Mouse (Mus musculus): ENCODE data around the gene Gm29735. TPM values are rescaled to one million over a fixed set of nuclear protein-coding genes. Genes with fewer than 3 reads are reported as not detected.

The Gm29735 gene
- not detected in 2 replicates for polyA plus RNA-seq (2012; rRNA removed; ENCODE audit: low replicate concordance)

DNA sequence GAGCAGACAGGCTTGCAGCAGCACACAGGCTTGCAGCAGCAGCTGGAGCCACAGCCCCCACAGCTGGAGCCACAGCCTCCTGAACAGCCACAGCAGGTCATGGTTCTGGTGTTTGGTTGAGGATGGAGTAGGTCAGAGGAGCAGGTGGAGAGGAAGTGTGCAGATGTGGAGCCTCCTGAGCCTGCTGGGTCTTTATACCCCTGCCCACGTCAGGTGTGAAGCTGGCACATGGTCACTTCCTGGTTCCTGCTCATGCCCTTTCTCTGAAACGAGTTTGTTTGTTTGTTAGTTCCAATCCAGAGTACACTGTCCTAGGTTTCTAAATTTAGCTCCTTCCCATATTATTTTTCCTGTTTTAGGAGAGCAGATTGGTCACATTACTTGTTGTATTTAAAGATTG, at the start of gene Gm29735:
Gm29735 (minus strand) TSS at position 101 of the 400 bp plus-strand sequence.

DNA sequence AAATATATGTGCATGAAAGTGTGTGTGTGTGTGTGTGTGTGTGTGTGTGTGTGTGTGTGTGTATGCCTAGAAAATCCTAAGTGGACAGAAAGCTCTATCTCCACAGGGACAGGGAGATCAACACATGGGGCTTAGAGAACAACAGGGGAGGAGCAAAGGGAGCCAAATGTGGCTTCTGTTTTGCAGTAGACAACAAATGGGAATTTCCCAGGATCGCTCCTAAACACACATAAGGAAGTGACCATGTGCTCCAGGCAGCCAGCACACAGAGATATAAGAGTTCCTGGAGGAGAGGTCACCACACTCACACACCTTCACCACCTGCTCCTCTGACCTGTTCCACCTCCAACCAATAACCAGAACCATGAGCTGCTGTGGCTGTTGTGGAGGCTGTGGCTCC, 44.2 kb upstream of the Gm29735 start, which contains the start of gene Krtap5-3:
Krtap5-3 (plus strand) TSS at position 301 of the 400 bp plus-strand sequence.

DNA sequence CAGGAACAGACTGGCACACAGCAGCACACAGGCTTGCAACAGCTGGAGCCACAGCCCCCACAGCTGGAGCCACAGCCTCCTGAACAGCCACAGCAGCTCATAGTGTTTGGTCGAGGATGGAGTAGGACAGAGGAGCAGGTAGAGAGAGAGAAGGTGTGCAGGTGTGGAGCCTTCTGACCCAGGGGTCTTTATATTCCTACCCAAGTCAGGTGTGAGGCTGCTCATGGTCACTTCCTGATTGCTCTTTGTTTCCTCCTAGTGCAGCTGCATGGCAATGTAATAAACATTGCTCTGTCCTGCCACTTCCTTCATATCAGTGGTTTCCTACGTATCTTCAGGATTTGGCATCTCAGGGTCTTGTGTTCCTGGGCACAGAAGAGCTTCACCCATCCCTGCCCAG, 33.4 kb upstream of the Gm29735 start, which contains the start of gene Gm10153:
Gm10153 (minus strand) TSS at position 101 of the 400 bp plus-strand sequence.

DNA sequence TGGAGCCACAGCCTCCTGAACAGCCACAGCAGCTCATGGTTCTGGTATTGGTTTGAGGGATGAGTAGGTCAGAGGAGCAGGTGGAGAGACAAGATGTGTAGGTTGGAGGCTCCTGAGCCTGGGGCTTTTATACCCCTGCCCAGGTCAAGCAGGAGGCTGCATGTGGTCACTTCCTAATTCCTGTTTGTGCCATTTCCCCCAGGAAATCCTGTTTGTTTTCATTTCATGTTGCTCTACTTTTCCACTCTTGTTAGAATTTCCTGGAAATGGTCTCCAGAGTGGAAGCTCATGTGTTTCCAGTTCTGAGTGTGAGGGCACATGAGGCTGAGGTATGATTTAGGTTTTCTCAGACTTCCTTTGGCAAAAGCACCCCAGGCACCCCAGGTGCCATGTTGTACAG, 19.0 kb upstream of the Gm29735 start, which contains the start of gene Krtap5-2:
Krtap5-2 (minus strand) TSS at position 101 of the 400 bp plus-strand sequence.

DNA sequence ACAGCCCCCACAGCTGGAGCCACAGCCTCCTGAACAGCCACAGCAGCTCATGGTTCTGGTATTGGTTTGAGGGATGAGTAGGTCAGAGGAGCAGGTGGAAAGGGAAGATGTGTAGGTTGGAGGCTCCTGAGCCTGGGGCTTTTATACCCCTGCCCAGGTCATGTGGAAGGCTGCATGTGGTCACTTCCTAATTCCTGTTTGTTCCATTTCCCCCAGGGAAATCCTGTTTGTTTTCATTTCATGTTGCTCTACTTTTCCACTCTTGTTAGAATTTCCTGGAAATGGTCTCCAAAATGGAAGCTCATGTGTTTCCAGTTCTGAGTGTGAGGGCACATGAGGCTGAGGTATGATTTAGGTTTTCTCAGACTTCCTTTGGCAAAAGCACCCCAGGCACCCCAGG, 8.7 kb upstream of the Gm29735 start, which contains the start of gene Gm4553:
Gm4553 (minus strand) TSS at position 101 of the 400 bp plus-strand sequence.

DNA sequence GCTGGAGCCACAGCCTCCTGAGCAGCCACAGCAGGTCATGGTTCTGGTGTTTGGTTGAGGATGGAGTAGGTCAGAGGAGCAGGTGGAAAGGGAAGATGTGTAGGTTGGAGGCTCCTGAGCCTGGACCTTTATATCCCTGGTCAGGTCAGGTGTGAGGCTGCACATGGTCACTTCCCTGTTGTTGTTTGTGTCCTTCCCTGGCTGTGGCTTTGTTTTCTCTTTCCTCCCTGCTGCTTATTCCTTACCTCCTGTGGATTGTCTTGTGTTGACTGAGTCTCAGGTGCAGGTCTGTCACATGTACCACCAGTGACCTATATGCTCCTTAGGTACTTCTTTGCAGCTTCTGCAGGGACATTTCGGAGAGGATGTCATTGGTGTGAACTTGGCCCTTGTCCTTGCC, 12.4 kb downstream of the Gm29735 start, which contains the start of gene Gm45337:
Gm45337 (minus strand) TSS at position 101 of the 400 bp plus-strand sequence.

DNA sequence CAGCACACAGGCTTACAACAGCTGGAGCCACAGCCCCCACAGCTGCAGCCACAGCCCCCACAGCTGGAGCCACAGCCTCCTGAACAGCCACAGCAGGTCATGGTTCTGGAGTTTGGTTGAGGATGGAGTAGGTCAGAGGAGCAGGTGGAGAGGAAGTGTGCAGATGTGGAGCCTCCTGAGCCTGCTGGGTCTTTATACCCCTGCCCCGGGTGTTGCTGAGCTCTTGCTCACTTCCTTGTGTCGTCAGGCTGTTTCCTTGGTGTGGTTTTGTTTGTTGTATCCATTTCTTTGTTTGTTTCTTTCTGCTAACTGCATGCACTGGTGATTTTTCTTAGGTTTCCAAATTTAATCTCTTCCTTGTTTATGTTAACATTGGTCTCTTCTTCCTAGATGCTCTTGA, 21.0 kb downstream of the Gm29735 start, which contains the start of gene Gm39115:
Gm39115 (minus strand) TSS at position 101 of the 400 bp plus-strand sequence.

DNA sequence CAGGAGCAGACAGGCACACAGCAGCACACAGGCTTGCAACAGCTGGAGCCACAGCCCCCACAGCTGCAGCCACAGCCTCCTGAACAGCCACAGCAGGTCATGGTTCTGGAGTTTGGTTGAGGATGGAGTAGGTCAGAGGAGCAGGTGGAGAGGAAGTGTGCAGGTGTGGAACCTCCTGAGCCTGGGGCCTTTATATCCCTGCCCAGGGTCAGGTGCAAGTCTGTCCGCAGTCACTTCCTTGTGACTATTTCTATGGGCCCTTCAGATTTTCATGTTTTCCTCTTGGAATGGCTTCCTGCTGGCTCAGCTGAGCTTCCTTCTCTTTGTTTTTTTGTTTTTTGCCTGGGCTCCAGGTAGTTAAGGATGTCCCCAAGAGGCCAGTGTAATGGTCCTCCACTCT, 36.3 kb downstream of the Gm29735 start, which contains the start of gene Gm45618:
Gm45618 (minus strand) TSS at position 101 of the 400 bp plus-strand sequence.

Other genes starting within 250 kb of the Gm29735 start
- gene Tollip, start 238.6 kb downstream of the Gm29735 start, polyA plus RNA-seq (2012; rRNA removed; ENCODE audit: low replicate concordance): 79.8 and 82.1 TPM in 2 replicates
- 0.20 and 0.39 TPM in 2 replicates for gene Brsk2, start 207.4 kb downstream of the Gm29735 start, polyA plus RNA-seq (2012; rRNA removed; ENCODE audit: low replicate concordance)
- gene Mob2, start 96.0 kb downstream of the Gm29735 start, polyA plus RNA-seq (2012; rRNA removed; ENCODE audit: low replicate concordance): 58.9 and 65.2 TPM in 2 replicates
- gene Dusp8, start 61.3 kb downstream of the Gm29735 start, polyA plus RNA-seq (2012; rRNA removed; ENCODE audit: low replicate concordance): 7.4 and 12.9 TPM in 2 replicates
- not detected in 2 replicates for gene Gm45618, start 36.4 kb downstream of the Gm29735 start, polyA plus RNA-seq (2012; rRNA removed; ENCODE audit: low replicate concordance)
- not detected in 2 replicates for gene Gm39115, start 21.1 kb downstream of the Gm29735 start, polyA plus RNA-seq (2012; rRNA removed; ENCODE audit: low replicate concordance)
- gene Gm45337, start 12.5 kb downstream of the Gm29735 start, polyA plus RNA-seq (2012; rRNA removed; ENCODE audit: low replicate concordance): not detected in 2 replicates
- not detected in 2 replicates for gene Gm4553, start 8.6 kb upstream of the Gm29735 start, polyA plus RNA-seq (2012; rRNA removed; ENCODE audit: low replicate concordance)
- not detected in 2 replicates for gene Krtap5-2, start 18.9 kb upstream of the Gm29735 start, polyA plus RNA-seq (2012; rRNA removed; ENCODE audit: low replicate concordance)
- gene Gm10153, start 33.3 kb upstream of the Gm29735 start, polyA plus RNA-seq (2012; rRNA removed; ENCODE audit: low replicate concordance): not detected in 2 replicates
- gene Krtap5-3, start 44.3 kb upstream of the Gm29735 start, polyA plus RNA-seq (2012; rRNA removed; ENCODE audit: low replicate concordance): not detected in 2 replicates
- not detected in 2 replicates for gene Gm7579, start 54.7 kb upstream of the Gm29735 start, polyA plus RNA-seq (2012; rRNA removed; ENCODE audit: low replicate concordance)
- not detected in 2 replicates for gene Krtap5-5, start 72.9 kb upstream of the Gm29735 start, polyA plus RNA-seq (2012; rRNA removed; ENCODE audit: low replicate concordance)
- not detected in 2 replicates for gene Gm40460, start 84.0 kb upstream of the Gm29735 start, polyA plus RNA-seq (2012; rRNA removed; ENCODE audit: low replicate concordance)
- not detected in 2 replicates for gene Gm2431, start 101.2 kb upstream of the Gm29735 start, polyA plus RNA-seq (2012; rRNA removed; ENCODE audit: low replicate concordance)
- gene Gm4559, start 117.2 kb upstream of the Gm29735 start, polyA plus RNA-seq (2012; rRNA removed; ENCODE audit: low replicate concordance): not detected in 2 replicates
- gene Krtap5-1, start 140.0 kb upstream of the Gm29735 start, polyA plus RNA-seq (2012; rRNA removed; ENCODE audit: low replicate concordance): not detected in 2 replicates
- gene Krtap5-4, start 146.4 kb upstream of the Gm29735 start, polyA plus RNA-seq (2012; rRNA removed; ENCODE audit: low replicate concordance): not detected in 2 replicates
- gene Ifitm10, start 216.6 kb upstream of the Gm29735 start, polyA plus RNA-seq (2012; rRNA removed; ENCODE audit: low replicate concordance): 3.4 and 6.1 TPM in 2 replicates
- 1.5 and 1.8 TPM in 2 replicates for gene Gm49369, start 225.6 kb upstream of the Gm29735 start, polyA plus RNA-seq (2012; rRNA removed; ENCODE audit: low replicate concordance)
- gene Ctsd, start 230.9 kb upstream of the Gm29735 start, polyA plus RNA-seq (2012; rRNA removed; ENCODE audit: low replicate concordance): 2,649 and 4,302 TPM in 2 replicates